Mouse (Mus musculus): Measurements from ENCODE around the gene Capn7. TPM values are rescaled to one million over a fixed set of nuclear protein-coding genes. Genes with fewer than 3 reads are reported as not detected.

Capn7 gene
- total RNA-seq, 2 experiments from 2014 or later, result 27.2 to 30.2 TPM

GRCm38 (mm10) chr14:31364589-31364988, 28.2 kb downstream of the Capn7 start:
- no peak for DNase-seq (ENCODE audit: low spot score)

DNA sequence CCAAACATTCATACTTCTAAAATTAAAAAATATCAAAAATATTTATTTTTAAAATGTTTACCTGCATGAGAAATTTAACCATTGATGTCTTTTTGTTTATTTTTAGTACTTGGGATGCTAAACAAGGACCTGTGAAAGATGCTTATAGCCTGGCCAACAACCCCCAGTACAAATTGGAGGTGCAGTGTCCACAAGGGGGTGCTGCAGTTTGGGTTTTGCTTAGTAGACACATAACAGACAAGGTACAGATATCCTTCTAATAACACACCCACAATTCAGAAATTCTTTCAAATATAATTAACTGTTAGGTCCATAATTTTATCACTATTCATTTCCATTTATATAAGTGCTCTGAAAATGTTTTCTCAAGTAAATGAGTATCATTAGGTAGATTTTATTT, 28.9 kb downstream of the Capn7 start:
- peak; percentile 73 for DNase-seq (ENCODE audit: low spot score)

DNA sequence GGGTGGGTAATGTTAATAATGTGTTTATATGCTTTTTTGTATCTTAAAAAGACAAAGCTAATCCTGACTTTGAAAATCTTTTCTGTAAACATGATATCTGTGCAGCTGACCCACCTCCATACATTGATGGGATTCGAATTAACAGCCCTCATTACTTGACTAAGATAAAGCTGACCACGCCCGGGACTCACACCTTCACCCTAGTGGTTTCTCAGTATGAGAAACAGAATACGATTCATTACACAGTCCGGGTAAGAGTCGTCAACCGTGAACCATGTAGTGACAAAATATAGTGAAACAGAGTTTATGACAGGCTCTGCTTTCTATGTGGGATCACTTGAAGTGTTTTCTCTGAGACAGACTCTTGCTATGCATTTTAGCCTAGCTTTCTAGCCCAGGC, 31.5 kb downstream of the Capn7 start:
- DNase-seq (ENCODE audit: low spot score), result no peak

DNA sequence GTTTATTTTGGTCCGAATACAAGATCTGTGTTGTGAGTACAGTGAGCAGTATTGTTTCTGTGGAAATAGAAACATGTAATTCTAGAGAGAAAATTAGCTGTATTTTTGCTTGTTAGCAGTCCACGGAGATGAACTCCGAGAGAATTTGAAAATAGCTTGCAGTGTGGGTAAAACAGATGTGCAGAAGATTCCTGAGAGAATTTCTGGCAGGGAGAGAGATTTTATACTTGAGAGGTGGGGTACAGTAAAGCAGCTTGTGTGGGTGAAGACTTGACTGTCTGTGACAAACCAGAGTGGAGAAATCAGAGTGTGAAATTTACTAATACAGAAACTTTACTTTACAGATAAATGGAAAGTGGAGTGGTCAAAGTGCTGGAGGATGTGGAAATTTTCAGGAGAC, 32.9 kb downstream of the Capn7 start:
- no peak for DNase-seq (ENCODE audit: low spot score)

GRCm38 (mm10) chr14:31374390-31374789, 38.0 kb downstream of the Capn7 start:
- DNase-seq (ENCODE audit: low spot score), result no peak

- DNase-seq (ENCODE audit: low spot score), result no peak
These were observed 39.9 kb downstream of the Capn7 start for GRCm38 (mm10) chr14:31376331-31376730.

GRCm38 (mm10) chr14:31382276-31382675, 45.8 kb downstream of the Capn7 start:
- no peak for DNase-seq (ENCODE audit: low spot score)

DNA sequence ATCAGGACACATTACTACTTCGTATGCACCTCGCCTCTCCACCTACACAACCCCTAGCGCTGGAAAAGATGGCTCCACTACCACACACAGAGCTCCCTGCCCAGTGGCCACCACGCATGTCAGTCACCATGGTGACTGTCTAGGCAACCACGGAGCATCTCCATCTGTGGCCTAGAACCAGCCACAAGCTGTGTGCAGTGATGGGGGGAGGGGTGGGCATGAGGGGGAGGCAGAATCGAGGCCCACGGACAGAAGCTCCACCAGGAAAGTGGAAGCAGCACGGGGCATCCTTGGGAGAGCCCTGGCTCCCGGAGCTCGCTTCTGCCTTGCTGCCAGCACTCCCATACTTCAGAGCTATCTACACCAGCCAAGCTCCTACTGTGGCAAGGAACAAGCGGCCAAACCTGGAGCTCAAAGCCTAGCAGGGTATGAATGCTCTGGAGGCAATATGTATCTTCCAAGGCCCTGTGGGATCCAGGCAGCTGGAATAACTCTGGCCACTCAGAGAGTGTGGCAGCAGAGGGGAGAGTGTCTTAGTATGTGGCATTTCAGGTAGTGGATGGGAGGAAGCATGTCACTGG, 47.1 kb downstream of the Capn7 start:
- DNase-seq (ENCODE audit: low spot score), result no peak

GRCm38 (mm10) chr14:31384366-31385323, 48.2 kb downstream of the Capn7 start:
- no peak for DNase-seq (ENCODE audit: low spot score)

GRCm38 (mm10) chr14:31385406-31385805, 49.0 kb downstream of the Capn7 start:
- DNase-seq (ENCODE audit: low spot score), result no peak

DNA sequence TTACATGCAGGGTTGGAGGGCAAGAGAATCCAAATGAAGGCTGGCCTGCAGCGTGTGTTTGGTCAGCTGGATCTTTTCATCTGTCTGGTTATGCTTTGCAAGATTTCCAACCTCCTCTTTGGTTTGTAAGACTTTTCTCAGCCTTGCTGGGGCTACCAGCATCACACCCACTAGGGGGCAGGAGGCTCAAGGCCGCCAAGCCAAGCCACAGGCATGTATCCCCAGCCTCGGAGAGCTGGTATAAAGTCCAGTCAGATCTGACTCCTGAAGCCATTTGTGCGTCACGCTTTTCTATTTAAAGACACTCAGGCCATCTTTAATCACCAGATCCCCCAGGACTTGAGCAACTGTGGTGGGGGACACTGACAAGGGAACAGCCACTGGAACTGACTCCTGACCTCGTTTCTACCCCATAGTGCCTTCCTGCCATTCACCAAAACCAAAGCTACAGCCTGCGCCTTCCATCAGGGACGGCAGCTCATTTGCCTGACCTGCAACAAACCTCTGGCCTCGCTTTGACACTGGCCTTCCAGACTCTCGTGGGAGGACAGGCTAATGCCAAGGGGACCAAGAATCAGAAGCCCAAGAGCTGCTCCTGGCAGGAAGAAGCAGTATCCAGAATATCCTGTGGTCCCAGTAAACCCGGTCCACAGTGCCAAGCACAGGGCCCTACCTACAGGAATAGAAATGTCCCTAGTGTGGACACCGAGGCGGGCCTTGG, 49.7 kb downstream of the Capn7 start:
- peak; percentile 91 for DNase-seq (ENCODE audit: low spot score)

GRCm38 (mm10) chr14:31387301-31387981, 51.0 kb downstream of the Capn7 start:
- DNase-seq (ENCODE audit: low spot score), result no peak

DNA sequence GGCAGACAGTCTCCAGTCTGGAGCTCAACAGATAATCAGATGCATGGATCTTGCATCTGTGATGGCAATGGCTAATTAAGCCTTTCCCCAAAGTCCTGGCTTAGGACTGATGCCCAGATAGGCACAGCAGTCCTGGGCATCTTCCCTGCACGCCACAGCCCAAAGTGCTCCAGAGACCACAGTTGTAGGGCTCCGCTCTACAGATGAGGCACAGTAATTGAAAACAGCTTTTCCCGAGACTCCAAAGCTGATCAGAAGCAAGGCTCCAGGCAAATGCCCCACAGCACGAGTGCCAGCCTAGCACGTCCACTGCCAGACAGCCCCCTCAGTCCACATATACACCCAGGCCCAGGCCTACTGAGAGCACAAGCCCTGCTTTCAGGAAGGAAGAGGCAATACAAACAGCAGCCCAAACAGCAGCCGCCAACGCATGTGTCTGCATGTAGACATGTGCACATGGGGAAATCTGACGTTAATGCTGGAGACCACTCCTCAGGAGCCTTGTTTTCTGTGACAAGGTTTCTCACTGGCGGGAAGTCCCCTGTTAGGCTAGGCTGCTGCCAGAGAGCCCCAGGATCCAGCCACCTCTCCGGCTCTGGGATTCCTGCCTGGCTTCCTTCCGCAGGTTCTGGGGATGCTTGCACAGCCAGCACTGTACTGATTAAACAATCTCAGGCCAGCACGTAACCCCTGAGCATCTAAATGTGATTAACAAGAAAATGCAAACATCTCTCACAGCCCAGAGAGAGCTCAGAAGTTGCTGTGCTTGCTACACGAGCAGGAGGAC, 51.8 kb downstream of the Capn7 start:
- DNase-seq (ENCODE audit: low spot score), result no peak

DNA sequence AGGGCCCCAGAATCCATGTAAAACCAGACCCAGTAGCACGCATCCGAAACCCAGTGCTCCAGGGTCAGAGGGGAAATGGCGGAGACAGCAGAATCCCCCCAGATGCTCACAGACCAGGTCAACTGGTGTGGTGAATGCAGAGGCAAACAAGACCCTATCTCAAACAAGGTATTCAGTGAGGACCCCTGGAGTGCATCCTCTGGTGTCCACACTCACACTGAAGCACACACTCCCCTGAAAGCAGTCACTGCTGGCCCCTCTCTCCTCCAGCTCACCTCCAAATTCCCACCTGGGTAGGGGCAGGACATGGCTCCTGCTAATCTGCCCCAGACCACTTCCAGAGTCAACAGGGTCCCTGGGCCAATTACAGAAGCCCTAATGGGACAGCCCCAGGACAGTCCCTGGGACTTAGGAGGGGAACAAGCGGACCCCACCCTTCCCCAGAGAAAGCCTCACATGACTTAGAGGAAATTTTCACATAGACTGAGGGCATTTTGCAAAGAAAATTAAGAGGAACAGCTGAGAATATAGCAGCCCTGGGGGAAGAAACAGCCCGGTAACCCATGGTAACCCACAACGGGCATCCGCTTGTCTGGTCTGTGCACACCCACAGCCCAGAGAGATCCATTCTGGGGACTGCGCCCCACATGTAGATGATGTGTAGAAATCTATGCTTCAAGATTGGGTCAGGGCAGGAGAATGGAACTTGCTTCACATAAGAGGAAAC, 53.1 kb downstream of the Capn7 start:
- DNase-seq (ENCODE audit: low spot score), result no peak

DNA sequence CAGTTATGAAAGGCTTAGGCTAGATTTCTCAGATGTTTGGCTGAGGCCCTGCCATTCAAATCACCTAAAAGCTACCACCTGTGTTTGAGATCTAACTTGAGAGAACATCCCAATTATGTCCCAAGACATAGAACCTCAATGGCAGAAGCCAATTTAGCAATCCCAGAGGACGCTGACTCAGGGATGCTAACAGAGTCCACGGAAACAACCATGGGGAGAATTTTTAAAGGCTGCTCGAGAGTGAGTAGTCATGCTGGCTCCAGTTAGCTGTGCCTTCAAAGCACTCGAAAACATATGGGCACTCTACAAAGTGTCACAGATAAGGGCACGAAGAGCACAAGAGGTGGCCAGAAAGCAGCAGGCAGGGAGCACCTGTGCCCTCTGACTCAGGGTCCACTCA, 55.9 kb downstream of the Capn7 start:
- no peak for DNase-seq (ENCODE audit: low spot score)

GRCm38 (mm10) chr14:31392873-31393545, 56.6 kb downstream of the Capn7 start:
- DNase-seq (ENCODE audit: low spot score), result no peak

- DNase-seq (ENCODE audit: low spot score), result no peak
These were observed 57.1 kb downstream of the Capn7 start for GRCm38 (mm10) chr14:31393546-31393890.

DNA sequence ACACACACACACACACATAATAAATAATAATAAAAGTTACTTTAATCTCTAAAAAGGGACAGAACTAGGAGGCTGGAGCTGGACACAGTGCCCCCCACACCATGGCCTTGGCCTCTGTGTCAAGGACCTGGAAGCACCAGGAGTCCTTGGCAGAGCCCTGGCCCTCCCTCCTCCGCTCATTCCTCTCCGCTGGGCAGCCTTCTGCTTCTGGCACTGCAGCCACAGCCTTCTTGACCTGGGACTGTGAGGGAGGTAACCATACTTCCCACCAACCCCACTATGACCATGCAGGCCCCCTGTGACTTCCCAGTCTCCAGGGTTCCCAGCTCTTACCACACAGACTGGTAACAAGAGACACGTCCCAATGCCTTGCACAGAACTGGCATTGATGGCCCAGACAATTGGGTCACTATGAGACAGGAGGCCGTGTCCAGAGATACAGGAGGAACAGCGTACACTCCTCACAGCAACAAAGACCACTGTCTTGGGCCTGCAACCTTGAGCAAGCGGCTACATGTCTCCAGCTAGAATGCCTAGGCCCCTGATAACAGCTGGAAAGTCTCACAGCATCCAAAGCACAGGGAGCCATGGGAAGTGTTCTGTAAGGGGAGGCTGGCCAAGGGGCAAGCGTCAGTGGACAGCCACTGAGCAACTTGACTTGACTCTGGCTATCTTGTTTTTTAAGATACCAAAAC, 57.6 kb downstream of the Capn7 start:
- no peak for DNase-seq (ENCODE audit: low spot score)

Measured in gastrocnemius, adult 18-20 months (tissue).